Mouse (Mus musculus) heart, postnatal 0 days (tissue): Measurements from ENCODE around the gene Tgfbr3.

Experiments
- CTCF ChIP-seq: IDR thresholded peaks from 2 replicates; pipeline ENCODE4 v1.5.1; 2016; ENCODE audit warnings: antibody characterized with exemption, control low read depth, low read depth
- EP300 ChIP-seq: IDR thresholded peaks from 2 replicates; pipeline ENCODE4 v1.6.1; 2016; ENCODE audit warnings: antibody characterized with exemption, low read depth

- TF ChIP-seq CTCF = no peak
- no peak for TF ChIP-seq EP300
Measured at GRCm38 (mm10) chr5:107296512-107297322, 7.3 kb upstream of the Tgfbr3 start.
